Mouse (Mus musculus): ENCODE measurements around the gene Ky. TPM values are rescaled to one million over a fixed set of nuclear protein-coding genes. Genes with fewer than 3 reads are reported as not detected.

Gene Ky
- total RNA-seq, 2 experiments from 2014 or later: 124 to 167 TPM

DNA sequence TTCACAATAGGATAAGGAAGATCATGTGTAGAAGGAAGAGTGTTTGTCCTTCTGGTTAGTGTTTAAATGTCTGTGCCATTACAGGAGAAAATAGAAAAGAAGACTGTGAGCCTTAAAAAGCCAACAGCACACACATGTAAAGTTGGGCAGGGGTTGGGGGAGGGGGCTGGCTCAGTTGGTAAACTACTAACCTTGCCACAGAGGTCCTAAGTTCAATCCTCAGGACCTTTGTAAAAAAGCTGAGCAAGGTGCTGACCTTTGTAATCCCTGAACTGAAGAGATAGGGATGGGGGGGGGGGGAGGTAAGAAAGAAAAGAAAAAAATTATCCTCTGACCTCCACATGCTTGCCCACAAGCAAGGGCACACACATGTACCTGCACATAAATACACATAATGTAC lies 5.8 kb upstream of the Ky start:
- intact Hi-C loops (cut with DNase I; ENCODE audit: low total_unique reads): no loop called here
- no peak for DNase-seq

DNA sequence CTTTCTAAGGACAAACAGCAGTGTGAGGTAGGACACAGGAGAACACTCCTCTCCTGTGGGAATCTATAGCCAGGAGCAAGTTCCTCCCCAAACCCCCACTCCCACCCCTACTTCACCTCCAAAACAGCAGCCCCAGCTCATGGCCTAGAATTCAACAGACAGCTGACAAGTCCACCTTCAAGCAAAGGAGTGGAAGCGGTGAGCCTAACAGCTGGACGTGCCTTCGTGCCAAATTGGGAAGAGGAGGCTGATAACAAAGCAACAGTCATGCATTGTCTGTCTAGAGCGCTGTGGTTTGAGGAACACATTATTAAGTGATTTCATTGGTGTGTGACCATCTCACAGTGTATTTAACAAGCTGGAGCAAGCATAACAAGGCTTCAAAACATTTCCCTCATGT lies 4.4 kb upstream of the Ky start:
- DNase-seq: no peak
- intact Hi-C loops (cut with DNase I; ENCODE audit: low total_unique reads): no loop called here

DNA sequence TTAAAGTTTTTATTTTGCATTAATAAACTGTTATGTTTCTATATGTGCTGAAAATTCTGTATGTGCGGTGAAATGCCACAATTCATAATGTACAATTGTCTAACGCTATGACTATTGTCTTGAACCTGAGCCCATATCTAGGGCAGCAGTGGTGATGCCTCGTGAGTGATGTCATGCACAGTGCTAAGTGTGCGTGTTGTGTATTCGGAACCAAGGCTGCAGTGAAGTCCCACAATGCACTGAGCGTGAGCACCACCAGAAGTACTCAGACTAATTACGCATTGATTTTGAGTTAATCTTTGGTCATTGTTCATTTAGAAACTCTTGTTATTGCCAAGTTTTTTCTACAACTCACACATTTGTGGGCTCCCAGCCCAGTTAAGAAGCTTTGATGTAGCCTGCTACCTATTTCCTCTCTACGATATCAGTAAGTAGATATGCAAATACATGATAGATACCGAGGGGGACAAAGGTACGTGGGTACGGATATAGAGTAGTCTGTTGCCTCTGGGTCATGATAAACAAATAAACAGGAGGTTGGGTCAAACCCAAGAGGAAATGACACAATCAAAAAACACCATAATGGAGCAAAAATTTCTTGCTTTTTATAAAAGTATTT lies 3.4 kb upstream of the Ky start:
- no peak for DNase-seq
- intact Hi-C loops (cut with DNase I; ENCODE audit: low total_unique reads): no loop called here

DNA sequence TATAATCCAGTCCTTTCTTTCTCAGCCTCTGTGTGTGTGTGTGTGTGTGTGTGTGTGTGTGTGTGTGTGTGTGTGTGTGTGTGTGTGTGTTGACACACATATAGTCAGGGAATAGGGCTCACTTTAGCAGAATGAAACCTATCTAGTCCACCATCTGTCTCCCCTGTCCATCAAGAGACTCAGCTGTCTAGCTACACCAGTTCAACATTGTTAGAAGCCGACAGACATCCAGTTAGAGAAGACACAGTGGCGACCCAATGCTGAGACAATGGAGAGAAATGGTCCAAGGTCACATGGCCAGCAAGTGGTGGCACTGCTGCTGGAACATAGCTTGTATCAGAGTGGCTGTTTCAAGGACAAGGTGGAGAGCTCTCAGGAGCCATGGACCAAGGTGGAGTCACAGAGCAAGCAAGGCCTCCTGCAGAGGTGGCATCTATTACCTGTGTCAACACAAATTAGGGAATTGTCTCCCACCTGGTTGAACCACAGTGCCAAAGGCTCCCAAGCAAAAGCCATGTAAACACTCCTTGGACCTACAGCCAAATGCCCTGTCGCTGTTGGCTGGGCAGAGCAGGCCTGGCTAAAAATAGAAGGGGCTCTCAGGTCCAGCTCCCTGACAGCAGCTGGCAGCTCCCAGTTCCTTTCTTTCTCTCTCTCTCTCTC lies 703 bp upstream of the Ky start:
- intact Hi-C loops (cut with DNase I; ENCODE audit: low total_unique reads): no loop called here
- DNase-seq: peak; percentile 51

DNA sequence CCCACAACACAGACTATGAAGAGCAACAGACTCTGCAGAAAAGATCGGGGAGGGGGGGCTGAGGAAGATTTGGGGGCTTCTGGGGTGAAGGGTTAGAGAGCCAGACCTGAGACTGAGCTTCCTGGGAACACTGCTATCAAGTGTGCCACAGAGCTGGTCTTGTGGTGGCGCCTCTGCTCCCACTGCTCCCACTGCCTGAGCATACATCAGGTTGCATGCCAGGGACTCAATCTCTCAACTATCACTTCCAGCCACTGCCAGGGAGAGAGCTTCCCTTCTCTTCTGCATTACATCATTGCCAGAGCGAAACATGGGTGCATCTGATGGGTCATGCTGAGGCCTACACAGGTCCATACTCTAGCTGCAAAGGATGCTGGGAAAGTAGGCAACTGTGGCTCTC lies 2.8 kb downstream of the Ky start:
- DNase-seq: no peak
- intact Hi-C loops (cut with DNase I; ENCODE audit: low total_unique reads): no loop called here

DNA sequence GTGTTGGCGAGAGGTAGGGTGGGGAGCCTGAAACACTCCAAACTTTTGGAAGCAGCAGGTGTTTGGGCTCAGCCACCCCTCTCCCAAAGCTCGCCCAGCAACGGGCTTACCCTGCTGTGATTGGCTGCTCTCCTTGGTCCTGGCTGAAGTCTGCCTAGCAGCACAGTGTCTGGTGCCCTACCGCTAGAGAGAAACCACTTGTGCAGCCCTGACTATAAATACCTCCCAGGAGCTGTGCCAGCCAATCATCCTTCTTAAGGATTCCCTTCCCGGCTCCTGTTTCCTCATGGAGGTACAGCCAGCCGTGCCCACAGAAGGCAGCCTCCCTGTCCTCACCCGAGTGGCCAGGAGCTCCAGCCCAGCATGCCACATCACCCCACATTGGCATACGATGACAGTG lies 5.9 kb downstream of the Ky start:
- intact Hi-C loops (cut with DNase I; ENCODE audit: low total_unique reads): no loop called here
- peak; percentile 83 for DNase-seq

DNA sequence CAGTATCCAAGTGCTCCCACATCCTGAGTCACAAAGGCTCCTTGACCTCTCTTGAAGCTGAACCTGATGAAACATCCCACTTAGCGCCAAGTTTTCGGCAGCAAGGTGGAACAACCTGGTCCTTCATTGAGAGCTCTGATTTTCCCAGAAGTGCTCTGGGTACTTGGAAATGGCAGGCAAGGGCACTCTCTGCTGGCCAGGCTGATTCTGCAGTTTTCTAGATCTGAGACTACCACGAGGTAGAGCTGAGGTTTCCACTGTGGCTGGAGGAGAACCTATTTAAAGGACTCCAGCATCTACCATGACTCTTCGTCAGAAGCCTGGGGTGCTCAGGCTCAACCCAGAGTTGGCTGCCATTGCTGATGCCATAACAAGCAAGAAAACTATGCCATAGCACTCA lies 8.0 kb downstream of the Ky start:
- intact Hi-C loops (cut with DNase I; ENCODE audit: low total_unique reads): no loop called here
- DNase-seq: no peak

DNA sequence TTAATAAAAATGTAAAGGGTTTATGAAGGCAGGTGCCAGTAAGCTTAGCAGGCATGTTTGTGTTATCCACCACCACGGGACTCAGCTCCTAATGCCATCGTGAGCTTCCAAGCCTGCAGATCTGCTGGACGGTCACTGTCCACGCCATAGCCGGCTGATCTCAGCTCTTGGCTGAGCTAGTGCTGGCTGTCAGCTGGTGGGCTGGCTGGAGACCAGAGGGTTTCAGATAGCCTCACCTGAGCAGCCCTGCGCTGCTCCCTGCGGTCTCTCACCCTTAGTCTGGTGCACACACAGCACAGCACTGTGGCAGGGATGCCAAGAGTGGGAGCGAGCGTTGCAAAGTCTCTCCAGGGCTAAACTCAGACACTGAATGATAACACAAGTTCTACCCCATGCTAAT lies 12.9 kb downstream of the Ky start:
- DNase-seq: peak; percentile 78
- intact Hi-C loops (cut with DNase I; ENCODE audit: low total_unique reads): no loop called here

DNA sequence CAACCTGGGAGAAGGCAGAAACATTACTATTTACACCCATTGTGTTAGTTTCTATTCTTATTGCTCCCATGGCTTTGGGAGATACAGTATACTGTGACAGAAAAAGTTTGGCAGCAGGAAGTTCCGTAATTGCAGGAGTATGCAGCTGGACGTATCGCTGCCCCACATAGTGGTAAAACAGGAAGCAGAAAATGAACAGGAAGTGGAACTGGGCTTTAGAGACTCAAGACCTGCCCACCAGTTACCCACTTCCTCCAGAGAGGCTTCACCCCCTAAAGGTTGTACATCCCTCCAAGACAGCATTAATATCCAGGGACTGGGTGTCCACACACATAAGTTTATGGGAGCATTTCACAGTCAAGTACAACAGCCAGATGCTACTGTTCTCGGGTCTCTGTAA lies 15.8 kb downstream of the Ky start:
- intact Hi-C loops (cut with DNase I; ENCODE audit: low total_unique reads): no loop called here
- no peak for DNase-seq

DNA sequence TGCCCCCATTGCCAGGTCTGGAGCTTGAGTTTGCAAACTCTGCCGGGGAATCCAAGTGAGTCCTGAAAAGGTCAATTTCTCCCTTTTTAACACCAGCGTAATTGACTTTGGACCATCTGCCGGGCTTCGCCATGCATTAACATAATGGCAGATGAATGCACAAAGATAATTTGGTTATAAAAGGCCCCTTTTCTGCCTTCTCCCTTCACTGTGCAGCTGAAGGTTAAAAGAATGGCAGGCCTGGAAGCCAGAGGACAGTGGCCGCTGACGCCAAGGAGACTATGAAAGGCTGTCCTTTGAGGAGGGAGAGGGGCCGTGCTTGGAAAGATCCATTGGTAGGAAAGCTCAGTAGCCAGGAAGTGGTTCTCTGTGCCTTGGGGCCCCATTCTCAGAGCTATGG lies 22.6 kb downstream of the Ky start:
- no peak for DNase-seq
- intact Hi-C loops (cut with DNase I; ENCODE audit: low total_unique reads): no loop called here

DNA sequence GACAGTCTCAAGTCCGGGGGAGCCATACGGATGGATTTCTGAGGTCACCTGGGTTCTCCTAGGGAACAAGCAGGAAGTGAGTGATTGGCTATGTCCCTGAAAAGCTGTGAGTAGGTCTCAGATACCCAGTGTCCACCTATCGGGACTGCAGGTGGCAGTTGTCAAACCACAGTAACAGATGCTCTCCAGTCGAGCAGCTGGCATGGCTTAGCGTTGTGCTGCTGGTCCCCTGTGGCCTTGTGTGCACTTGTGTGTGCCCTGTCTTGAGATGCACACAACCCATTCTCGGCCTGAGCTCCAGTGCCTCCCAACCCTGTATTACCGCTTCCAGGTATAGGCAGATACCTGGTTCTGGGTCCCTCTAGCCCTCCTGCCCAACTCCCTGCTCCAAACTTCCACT lies 23.0 kb downstream of the Ky start:
- intact Hi-C loops (cut with DNase I; ENCODE audit: low total_unique reads): no loop called here
- no peak for DNase-seq

DNA sequence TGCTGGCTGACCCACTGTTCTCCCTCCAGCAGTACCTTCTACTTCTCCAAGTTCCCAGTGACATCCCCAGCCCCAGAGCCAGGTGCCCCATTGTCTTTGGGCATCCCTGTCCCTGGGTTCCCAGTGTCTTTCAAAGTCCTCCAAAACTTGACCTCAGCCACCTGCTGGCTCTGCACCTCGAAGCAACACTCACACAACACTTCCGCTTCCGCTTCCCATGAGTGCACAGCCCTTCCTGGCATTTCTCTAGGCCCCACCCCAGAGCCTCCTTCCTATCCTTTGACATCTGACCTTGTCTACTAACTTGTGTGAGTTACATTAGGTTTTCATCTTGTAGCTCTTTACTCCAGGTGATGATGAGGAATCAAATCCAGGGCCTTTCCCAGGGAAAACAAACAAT lies 23.5 kb downstream of the Ky start:
- no peak for DNase-seq
- intact Hi-C loops (cut with DNase I; ENCODE audit: low total_unique reads): no loop called here

DNA sequence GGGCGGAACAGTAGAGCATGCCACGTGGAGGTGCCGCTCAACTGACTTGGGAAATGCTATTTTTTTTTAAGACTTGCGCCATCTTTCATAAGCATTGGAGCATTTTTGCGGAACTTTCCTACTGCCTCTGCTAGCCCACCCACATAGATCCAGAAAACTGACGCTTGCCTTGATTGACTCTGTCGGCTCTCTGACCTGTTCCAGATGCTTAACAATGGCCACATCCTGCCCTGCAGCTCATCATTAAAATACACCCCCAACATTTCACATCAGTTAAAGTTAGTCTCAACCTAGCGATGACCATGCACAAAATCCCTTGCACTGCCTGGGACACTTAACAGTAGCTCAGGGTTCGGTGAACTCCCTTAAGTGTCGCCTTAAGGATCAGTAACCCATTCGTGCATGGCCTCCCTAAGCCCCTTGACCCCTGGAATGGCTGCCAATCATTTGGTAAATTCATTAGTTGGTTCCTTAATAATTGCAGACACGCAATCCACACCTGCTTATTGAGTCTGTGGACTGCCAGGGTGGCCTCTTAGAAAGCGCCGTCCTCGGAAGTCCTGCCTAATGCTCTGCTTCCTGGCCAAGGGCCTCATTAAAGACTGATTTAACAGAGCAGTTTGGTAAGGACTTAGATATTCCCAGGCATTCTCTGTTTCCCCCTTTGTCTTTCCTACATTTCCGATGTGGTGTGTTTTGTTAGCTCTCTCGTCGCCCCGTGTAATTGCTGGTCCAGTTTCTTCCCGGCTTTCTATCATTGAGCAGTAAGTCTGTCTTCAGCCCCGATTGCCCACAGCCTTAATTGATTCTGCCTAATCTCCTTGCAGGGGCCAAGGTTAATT lies 25.7 kb downstream of the Ky start:
- DNase-seq: no peak
- intact Hi-C loops (cut with DNase I; ENCODE audit: low total_unique reads): no loop called here

DNA sequence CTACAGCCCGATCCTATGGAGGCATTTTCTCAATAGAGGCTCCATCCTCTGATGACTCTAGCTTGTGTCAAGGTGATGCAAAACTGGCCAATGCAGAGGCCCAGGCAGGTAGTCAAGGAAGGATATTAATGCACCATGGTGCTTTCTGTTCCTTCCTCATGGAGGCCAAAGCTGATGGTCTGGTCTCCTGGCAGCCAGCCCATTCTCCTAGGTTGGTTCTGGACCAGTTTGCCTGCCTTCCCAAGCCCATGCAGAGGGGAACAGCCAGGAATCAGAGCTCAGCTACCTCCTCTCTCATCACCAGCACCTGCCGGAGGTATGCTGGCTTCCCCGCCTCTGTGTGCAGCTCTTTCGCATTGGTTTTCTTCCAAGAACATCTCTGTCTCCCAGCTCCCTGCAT lies 31.4 kb downstream of the Ky start:
- intact Hi-C loops (cut with DNase I; ENCODE audit: low total_unique reads): no loop called here
- no peak for DNase-seq

DNA sequence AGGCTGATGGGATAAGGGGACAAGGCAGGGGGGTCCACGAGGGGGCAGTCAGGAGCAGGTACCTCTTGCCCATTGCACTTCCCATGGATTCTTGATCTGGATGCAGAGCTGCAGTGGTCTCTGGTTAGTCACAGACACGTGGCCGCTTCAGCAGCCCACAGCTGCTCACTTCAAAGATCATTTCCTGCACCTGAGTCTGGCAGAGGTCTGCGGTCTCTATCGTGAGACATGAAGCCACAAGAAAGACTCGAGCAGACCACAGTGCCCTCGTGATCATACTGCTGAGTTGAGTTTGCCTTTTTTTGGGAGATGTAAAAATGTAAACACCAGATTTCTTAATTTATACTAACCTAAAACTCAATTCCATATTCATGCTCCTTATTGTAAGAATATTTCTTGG lies 34.1 kb downstream of the Ky start:
- DNase-seq: no peak
- intact Hi-C loops (cut with DNase I; ENCODE audit: low total_unique reads): loop anchor here (5.0 kb wide), 1 partner anchor 132 kb away; no protein-coding TSS in a partner anchor

DNA sequence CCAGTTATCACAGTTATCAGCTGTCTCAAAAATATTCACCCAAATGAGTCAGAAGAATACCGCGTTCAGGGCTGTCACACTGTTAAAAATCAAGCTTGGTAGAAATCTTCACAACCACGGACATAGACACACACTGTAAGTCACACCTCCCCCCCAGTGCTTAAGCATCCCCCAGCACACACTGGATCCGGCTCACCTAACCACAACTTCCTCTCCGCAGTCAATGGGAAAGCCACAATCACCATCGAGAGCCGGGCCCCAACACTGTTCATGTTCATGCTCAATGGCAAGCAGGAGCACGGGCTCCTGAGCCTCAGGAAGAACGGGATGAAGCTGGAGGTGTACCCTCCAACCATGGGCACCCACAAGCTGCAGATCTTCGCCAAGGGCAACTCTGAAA lies 36.1 kb downstream of the Ky start:
- intact Hi-C loops (cut with DNase I; ENCODE audit: low total_unique reads): loop anchor here (5.0 kb wide), 1 partner anchor 134 kb away; no protein-coding TSS in a partner anchor
- no peak for DNase-seq

DNA sequence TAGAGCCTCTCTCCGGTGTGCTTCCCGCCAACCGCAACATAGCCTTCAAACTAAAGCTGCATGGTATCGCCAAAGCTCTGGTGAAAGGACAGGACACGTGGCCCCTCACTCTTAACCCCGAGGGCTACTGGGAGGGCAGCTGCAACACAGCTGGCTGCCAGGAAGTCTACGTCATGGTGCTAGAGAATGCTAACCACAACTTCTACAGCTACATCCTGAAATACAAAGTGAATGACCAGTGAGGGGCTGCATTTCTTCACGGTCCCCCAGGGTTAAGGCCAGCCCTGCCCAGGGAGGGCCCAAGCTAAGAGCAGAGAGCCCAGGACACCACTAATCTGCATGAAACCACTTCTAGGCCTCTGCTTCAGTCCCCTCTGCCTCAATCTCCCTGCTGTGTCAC lies 37.0 kb downstream of the Ky start:
- intact Hi-C loops (cut with DNase I; ENCODE audit: low total_unique reads): loop anchor here (5.0 kb wide), 1 partner anchor 135 kb away; no protein-coding TSS in a partner anchor
- no peak for DNase-seq

DNA sequence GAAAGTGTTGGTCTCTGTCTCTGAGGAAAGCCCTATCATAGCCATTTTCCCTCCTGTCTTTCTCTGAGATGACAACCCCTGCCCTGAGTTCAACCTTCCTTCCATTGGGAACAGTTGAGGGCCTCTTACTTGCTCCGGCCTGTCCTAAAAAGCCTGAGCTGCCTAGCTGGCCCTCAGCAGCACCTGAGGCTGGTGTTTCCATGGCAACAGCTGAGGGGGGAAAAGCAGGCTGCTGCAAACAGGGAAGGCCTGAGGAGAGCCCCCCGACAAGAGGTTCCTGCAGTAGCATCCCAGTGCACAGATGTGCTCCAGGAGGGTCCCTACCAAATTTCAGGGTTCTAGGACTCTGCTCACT lies 38.2 kb downstream of the Ky start:
- intact Hi-C loops (cut with DNase I; ENCODE audit: low total_unique reads): loop anchor here (5.0 kb wide), 1 partner anchor 136 kb away; no protein-coding TSS in a partner anchor
- no peak for DNase-seq

DNA sequence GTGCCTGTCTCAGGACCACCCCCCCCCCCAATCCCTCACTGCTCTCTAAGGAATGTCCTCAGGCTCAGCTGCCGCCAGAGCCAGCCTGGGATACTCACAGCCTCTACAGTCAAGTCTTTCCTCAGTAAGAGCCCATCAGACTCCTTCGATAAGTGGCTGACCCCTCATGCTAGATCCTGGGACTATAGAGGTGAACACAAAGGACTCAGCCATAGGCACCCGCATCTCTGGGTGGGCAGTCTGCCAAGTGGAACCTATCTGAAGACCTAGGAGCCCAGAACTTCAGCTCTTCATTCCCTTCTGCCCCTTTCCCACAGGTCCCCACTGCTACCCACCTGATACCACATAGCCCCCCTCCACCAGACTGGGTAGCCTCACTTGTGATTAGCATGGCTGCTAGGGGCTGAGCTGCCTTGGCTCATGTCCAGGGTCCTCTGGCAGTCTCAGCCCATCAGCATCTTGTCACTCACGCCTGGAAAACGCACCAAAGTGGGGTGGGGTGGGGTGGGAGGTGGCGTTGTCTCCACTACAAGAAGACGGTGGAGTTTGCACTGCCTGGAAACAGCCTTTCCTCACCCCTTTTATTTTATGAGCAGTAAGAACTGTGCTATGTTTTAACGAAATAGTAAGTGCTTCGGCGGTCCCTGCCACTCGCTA lies 38.7 kb downstream of the Ky start:
- DNase-seq: no peak
- intact Hi-C loops (cut with DNase I; ENCODE audit: low total_unique reads): loop anchor here (5.0 kb wide), 1 partner anchor 137 kb away; no protein-coding TSS in a partner anchor

DNA sequence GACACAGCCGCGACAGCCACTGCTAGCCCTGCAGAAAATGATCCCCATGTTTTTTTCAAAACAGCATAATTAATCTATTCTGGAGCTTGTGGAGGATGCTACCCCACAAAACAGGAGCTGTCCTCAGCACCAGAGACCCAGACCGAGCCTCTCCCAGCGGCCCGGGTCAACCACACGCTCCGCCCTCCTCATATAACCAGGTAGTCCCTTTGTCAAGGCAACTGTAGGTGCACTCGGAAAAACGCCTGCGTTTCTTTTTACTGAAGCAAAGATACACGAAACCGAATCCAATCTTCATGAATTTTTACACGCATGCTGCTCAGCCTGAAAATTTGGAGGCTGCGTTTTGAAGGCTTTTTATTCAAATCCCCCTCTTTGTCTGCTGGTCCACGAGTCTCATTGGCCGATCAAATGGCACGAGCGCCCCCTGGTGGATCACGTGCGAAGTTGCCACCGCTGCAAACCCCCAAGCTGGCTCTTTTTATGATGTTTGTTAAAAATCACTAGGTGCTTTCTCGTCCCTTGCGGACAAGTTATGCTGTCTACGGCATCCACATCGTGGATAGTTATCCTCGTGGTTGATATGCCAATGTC lies 39.3 kb downstream of the Ky start:
- intact Hi-C loops (cut with DNase I; ENCODE audit: low total_unique reads): loop anchor here (5.0 kb wide), 1 partner anchor 138 kb away; no protein-coding TSS in a partner anchor
- DNase-seq: peak; percentile 76
